Mouse (Mus musculus) WW6 (cell line): ENCODE data around the gene Dlg2.
"Not testable (repeated sequence)": the region's sequence is repeated elsewhere in the genome, so short reads cannot be mapped to it uniquely, and the experiment has no call there.

Experiments
- DNase-seq: peaks from one replicate; pipeline ENCODE4 v3.0.0-alpha.2; 2013; ENCODE audit warnings: low read depth, low spot score

Gene Dlg2

DNA sequence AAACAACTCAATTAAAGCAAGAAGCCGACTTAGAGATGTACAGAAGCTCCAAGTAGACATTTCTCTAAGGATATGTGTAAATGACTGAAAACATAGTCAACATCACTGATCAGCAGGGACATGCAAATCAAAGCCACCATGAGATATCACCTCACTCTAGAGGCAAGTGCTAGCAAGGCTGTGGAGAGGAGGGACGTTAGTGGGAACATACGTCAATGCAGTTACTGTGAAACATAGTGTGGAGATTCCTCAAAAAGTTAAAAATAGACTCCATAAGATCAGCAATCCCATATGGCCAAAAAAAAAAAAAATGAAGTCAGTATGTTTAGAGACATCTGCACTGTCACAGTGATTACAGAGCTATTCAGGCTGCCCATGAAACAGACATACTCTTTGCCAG is 349.2 kb downstream of the Dlg2 start:
- DNase-seq: no peak

DNA sequence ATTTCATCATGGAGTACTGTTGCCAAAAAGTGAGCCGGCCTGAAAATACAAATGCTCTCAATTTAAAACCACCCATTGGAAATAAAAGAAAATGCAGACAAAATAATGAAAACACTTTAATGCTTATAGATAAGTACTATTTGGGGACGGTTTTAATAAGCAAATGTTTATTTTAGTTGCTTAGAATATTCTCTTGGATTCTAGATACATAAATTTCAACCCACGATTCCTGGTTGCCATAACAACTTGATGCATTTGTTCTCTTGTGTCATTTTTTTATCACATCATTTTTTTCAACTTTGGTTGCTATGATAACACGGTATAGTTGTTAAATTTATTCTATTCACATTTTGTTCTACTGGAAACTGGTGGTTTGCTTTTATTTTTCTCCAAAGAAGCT is 364.8 kb downstream of the Dlg2 start:
- no peak for DNase-seq

DNA sequence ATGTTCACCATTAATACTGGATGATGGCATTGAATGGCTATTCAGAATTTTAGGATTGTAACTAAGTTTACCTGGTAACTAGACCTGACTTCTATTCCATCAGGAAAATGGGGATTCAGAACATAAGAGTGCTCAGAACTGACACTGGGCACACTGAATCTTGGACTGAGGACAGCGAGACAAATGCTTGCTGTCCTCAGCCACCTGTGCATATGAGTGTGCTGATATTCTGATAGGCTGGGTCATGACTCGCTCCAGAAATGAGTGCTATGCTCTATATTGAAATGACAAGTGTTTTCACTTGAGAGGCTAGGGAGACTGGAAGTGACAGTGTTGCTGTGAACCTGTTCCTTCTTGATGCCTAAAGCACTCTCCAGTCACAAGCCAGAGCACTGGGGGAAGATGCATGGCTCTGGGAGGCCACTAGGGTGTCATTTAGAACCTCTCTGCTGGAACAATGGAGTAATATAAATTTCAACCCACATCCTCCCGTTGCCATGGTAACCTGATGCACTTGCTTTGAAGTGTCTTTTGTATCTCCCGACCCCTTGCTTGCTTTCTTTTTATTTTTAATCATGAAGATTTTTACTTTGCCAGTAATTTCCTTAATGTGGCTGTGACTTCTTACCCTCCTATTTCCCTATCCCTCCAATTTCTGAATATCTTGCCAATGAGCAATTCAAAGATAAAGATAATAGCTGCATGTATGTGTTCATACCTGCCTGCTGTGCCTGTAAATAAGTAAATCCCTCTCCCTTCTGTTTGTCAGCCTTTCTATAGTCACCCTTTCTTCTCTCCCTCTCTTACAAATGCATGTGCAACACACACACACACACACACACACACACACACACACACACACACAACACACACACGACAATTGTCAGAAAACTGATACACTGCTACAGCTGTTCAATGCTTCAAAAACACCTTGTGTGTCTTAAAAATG is 367.1 kb downstream of the Dlg2 start:
- DNase-seq: peak; percentile 3

DNA sequence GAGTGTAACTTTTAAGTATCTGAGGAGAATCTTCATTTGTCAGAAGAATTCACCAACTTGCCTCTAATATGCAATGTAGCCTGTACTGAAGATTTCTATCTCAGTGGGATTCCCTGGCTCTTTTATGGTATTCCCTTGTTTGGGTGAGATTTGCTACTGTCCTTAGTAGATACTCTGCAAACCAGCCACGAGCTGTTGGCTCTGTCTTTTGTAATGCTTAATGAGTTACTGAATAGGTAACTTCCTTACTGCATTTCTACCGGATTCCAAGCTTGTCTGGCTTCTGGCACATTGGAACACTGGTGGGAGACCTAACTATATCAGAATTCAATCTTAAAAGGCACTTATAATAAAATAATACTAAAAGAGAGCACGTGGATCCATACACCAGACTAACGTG is 400.3 kb downstream of the Dlg2 start:
- DNase-seq: not testable (repeated sequence)

DNA sequence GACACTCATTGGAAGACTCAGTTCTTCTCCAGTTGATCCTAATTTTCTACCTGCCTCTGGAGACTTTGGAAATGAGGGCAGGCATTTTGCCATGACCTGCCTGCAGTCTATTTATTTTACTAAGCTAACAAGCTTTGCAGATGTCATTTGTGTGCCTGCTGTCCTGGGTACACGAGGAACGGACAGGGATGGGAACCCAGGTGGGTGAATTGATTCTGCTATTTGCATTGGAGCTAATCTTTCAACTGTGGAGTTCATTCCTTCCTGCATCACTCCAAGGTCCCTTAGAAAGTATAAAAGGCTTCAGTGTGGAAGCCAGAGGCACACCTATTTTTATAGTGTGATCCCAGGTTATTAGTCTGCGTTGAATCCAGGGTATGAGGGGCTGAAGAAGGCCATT is 406.3 kb downstream of the Dlg2 start:
- no peak for DNase-seq

DNA sequence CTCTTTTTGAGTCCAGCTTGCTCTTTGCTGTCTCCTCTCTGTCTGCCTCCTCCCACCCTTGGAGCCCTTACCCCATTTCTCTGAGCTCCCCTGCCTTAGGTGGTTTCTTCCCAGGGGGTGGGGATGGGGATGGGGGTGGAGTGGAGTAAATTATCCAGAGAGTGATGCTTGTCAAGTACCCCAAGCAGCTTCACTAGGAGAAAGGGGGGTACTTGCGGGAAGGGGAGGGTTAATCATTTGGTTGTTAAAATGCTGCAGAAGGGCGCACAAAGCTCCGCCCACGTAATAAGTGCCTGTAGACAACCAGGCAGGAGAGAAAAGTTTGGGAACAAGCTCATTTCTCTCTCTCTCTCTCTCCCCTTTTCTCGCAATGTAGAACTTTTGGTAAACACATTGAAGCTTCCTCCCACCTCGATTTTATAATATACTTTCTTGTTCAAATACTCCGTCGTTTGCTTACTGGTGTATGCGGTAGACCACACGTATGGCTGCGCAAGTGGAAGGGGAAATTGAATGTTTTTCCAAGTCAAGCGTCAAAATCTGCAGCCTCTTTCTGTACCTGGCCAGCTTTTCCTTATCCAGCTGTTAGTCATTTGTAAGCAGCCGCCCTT is 410.0 kb downstream of the Dlg2 start:
- DNase-seq: no peak

DNA sequence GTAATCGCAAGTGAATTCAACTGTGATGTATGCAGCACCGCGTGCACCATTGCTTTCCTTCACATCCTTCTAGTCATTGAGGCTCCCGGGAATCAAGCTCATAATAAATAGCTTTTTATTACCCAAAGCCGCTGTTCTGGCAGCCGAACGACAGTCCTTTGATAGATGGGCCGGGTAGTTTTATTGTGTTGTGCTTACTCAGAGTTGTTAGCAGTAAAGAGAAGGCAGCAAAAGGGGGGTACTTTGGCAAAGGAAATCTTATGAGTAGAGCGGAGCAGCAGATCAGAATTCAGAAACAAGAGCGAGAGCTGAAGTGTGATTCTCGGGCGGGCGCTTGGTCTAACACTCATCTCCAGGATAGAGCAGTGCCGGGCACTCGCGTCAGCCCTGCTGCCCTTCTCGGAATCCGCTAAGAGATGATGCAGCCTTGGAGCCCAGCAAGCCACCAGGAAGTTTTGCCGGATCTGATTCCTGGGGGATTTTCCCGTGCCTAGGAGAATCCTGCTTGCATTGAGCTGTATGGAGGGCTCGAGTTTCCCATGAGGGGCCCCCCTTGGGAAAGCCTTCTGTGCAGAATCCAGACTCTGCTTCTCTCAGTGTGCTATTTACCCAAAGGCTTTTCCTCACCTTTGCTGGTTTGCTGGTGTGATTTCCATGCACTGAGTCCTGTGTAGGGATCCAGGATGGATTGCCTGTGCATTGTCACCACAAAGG is 410.7 kb downstream of the Dlg2 start:
- no peak for DNase-seq

DNA sequence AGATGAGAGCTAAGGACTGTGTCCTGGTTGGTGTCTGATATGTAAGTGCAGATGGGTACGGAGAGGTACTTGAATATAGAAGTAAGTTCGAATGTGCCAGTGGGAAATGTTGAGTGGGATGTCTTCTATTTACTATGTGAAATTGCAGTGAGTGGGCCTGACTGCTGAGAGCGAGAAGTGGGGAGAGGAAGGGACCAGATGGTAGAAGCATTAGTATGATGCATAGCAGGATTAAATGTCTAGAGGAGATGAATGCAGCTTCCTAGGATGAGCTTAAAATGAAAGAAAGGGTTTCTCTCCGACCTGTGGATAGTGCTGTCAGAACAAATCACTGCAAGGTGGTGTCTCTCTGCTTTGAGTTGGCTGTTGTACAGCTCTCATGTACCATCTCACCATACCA is 451.0 kb downstream of the Dlg2 start:
- no peak for DNase-seq

DNA sequence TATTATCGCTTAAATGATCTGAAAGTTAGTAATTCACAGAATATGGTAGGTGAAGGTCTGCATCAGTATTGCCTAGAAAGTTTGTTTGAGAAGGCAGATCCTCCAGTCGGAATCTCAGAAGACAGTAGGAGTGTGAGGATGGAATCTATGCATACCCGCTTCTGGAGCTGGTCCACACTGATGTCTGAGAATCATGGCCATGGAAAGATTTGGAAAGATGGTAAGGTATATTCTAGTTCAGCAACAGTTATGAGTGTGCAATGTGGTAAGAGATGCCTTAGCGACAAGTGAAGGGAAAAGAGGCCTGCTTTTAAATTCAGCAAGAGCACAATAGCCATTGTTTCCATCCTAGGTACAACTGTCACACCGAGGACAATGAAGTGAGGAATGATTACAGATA is 464.3 kb downstream of the Dlg2 start:
- DNase-seq: no peak

DNA sequence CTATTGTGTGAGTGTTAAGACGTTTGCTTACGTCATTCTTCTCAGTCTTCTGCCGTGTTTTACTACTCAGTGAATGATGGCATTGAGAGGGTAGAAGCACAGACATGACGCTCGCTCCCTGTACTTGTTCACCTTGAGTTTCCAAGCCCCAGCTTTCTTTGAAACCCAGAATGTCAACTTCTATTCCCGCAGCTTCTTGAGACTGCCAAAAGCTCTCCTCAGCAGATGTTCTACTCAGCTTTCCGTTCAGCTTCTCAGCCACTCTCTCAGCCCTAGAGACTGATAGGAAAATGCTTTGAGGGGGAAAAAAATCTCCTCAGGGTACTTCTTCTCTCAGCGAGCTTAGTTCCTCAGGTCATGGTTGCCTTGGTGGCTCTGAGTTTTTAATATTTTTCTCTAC is 470.6 kb downstream of the Dlg2 start:
- DNase-seq: no peak

DNA sequence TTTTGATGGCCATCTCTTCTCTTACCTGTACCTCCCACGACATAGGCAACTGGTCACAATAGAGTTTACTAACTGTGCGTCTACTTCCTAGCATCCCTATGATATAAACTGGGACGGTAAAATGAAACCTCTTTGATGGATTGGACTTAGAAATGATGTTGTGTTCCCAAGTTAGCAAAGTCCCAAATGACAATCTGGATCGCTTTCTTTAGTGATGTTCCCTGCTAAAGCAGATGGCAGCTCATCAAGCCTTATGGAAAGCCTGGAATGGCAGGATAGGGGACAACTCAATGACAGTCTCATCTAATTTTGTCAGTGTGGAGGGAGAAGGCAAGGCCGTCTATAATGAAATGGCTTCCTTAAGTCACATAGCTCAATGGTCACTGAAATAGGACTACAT is 472.7 kb downstream of the Dlg2 start:
- DNase-seq: no peak

DNA sequence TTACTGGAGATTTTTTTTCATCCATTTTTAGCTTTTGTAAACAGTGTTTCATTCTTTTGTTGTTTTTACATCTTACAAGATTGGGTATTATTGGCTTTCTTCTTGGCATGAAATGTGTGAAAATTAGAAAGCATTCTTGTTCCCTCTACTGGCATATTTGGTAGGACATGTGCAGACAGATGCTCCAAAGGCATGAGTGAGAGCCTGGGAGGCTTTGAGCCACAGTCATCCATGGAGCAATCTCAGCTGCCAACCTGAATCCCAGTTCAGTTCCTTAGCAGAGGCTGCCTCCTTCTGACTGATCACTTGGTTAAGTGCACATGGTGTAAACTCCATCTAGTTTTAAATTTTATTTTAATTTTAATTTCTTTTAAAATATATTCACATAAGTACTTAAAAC is 500.8 kb downstream of the Dlg2 start:
- DNase-seq: no peak

DNA sequence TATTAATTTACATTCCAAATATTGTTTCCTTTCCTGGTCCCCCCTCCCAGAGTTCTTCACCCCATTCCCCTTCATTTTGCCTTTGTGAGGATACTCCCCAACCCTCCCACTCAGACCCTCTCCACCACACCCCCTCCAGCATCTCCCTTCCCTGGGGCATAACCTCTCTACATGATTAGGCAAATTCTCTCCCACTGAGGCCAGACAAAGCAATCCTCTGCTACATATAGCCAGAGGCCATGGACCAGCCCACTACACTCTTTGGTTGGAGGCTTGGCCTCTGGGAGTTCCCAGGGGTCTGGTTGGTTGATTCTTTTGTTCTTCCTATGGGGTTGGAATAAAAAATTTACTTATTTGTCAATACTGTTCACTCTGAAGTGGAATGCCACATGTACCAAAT is 505.6 kb downstream of the Dlg2 start:
- DNase-seq: no peak

DNA sequence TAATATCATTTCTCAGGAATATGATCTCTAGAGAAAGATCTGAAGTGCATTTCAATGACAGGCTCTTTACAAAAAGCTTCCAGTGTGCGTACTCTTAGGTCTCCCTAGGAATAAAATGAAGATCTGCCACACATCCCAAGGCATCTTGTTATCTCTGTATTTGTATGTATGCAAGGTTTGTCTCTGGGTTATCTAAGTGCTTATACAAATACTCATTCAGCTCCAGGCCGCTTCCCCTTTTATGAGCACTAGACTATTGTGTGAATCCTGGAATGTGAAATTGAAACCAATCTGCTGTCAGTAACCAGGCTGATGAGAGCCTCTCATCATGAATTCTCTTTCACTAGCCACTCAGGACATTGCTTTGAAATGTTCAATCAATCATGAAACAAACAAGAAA is 534.2 kb downstream of the Dlg2 start:
- DNase-seq: no peak

DNA sequence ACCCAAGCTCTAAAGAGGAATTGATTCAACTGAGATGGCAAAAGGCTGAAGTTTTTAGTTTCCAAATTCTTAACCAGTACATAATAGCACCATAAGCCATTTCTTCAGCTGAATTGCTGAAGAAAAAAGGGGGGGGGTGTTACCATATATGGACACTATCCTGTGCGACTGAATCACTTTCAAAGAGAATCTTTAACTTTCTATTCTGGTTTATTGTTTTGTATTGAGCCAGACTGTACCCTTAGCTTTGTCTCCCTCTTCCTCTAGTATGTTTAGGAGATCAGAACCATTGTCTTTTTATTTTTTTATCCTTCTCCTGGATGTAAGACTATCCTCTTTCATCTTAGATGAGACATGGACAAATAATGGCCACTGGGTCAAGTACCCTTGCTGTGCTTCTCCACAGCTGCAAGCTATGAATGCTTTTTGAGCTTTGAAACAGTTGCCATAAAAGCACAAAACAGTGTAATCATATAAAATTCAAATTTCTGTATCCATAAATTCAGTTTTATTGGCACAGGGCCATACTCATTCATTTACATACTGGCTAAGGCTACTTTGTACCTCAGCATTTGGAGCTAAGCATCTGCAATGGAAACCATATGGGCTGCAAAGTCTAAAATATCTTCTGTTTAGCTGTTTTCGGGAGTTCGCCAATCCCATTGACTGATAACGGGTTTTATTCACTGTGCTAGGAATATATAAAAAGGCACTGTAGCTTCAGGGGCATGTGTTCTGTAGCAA is 568.7 kb downstream of the Dlg2 start:
- no peak for DNase-seq

DNA sequence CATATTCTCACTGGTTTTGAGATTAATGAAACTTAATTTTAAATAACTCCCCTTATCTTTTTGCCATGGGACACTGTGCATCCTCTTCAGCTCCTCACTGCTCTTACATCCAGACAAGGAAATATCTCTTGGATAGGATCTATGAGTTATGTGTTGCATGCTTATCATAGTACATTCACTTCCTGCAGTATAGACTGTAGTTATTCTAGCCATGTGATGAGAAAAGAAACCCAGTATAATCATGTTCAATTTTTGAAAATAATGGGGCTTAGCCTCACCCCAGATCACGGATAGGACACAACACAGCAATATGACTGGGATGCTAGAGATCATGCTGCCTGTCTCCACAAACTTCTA is 569.2 kb downstream of the Dlg2 start:
- no peak for DNase-seq

DNA sequence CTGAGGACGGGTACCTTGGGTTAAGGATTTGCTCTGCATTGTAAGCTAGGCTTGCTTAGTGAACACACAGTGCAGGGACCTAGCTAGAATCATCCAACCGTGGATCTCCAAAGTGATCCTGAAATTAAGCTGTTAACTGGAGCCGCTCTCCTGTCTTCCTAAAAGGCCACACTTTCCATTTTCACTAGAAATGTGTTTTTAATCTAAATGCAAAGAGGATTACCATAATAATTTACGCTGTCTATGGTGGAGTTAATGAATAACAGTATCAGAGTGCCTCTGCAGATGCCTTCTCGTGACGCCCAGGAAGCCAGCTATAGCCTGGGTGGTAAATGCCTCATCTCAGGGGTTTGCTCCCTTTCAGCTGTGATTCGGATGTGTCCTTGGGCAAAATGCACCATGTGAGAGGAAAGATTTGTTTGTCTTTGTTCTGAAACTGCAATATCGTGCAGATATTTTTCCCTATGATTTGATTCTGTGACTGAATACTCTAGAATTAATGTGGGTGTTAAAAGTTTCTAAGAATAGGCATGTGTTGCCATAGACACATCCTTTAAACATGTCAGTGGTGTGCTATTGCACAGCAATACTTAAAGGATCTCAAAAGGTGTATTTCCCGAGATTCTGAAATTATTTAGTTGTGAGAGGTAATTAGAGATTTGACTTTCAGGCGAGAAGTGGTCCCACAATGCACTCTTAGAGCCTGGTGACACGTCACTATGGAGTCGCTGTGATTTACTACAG is 587.0 kb downstream of the Dlg2 start:
- no peak for DNase-seq

DNA sequence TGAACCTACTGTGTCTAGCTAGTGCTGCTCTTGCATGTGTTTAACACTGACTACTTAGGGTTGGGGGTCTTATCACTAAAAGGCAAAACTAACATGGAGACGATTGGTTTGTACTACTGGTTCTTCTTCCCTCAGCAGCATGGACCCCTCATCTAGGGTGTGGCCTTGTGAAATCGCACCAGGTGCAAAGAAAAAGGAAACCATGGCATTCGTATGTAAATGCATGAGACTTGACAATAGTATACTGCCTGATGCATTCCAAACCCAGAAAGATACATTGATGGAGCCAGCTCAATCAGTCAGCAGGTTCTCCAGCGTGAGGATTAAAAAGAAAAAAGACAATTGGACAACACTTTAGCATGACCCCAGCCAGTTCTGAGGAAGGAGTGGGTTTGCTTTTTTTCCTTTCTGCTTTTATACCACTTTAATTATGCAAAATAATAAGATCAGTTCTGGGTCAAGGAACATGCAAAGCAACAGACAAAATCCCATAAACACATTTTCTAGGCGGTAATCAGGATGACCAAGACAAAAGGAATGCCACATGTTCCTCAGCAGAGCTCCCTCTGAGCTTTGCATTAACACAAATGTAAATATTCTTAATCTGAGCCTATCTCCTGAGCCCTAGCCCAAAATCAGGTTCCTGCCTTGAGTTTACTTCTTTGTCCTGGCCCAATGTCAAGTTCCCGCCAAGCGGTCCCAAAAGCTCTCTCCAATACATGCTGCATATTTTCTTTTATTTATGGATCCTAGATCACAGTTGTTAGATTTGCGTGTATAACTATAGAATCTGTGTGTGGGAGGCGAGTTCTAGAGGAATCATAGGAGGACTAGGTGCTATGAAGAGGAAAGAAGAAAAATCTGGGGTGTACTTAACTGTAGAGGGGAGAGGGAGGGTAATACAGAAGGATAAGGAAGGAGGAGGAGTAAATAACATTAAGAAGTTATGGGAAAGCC is 595.6 kb downstream of the Dlg2 start:
- DNase-seq: no peak

DNA sequence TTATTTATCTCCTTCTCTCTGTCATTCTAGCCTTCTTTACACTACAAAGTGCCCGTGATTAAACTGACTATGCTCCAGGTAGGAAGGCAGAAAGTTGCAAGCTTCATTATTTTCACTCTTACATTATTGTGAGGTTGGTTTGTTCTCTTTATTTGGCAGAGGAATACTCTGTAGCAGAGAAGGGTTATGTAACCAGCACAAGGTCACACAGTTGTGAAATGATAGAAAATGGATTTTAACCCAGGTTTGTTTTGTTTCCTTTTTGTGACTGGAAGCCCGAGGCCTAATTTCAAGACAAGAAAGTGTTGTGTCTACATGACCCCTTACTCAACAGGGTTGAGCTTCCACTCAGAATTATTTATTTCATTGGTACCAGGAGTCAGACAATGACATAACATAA is 609.6 kb downstream of the Dlg2 start:
- DNase-seq: no peak
